Mouse (Mus musculus) lung, embryonic 16.5 days (tissue): ENCODE results near the gene 4930430F08Rik. TPM values are rescaled to one million over a fixed set of nuclear protein-coding genes. Genes with fewer than 3 reads are reported as not detected.

Experiments used
- ATAC-seq: fragments of 200-750 bp; cut with Nextera tagmentation; 2 replicates; pipeline ENCODE4 v1.8.0; 2017; ENCODE audit warnings: low read depth, mild to moderate bottlenecking, moderate library complexity
- H3K27ac ChIP-seq: fragments of 300-500 bp; sonication (generic); 2 replicates; pipeline ENCODE4 v1.5.1; 2014; ENCODE audit warnings: mild to moderate bottlenecking, control low read depth, low read length
- H3K27me3 ChIP-seq: fragments of 300-500 bp; sonication (generic); 2 replicates; pipeline ENCODE4 v1.6.1; 2014; ENCODE audit warnings: low read depth, low read length, mixed read lengths; ENCODE audit not compliant: control insufficient read depth, insufficient read depth
- H3K36me3 ChIP-seq: fragments of 300-500 bp; sonication (generic); 2 replicates; pipeline ENCODE4 v1.6.1; 2014; ENCODE audit warnings: low read length; ENCODE audit not compliant: control insufficient read depth, insufficient read depth
- H3K4me1 ChIP-seq: fragments of 300-500 bp; sonication (generic); replicated peaks from 2 replicates; pipeline ENCODE4 v1.6.1; 2014; ENCODE audit warnings: low read length, mixed read lengths; ENCODE audit not compliant: control insufficient read depth, insufficient read depth
- H3K4me2 ChIP-seq: fragments of 300-500 bp; sonication (generic); 2 replicates; pipeline ENCODE4 v1.6.1; 2014; ENCODE audit warnings: low read depth, low read length, control low read depth
- H3K4me3 ChIP-seq: fragments of 300-500 bp; sonication (generic); 2 replicates; pipeline ENCODE4 v1.5.1; 2014; ENCODE audit warnings: mild to moderate bottlenecking, low read length, control low read depth
- H3K9ac ChIP-seq: fragments of 300-500 bp; sonication (generic); 2 replicates; pipeline ENCODE4 v1.6.1; 2014; ENCODE audit warnings: low read length, control low read depth
- H3K9me3 ChIP-seq: fragments of 300-500 bp; sonication (generic); 2 replicates; pipeline ENCODE4 v1.6.1; 2016; ENCODE audit warnings: low read length; ENCODE audit not compliant: control insufficient read depth
- WGBS: fragments of 180-500 bp; shearing (Covaris S2); extraction: QIAGEN DNeasy Blood & Tissue Kit; methylation state at CpG from one replicate; pipeline ENCODE4 v1.1.7; 2014; 5-methylcytosine and 5-hydroxymethylcytosine counted together
- polyA plus RNA-seq: library from polyadenylated mRNA; unstranded; fragments of >200 nt; fragmentation: Nextera tagmentation; extraction: Ambion mirVana; gene quantifications from 2 replicates; pipeline ENCODE4 v1.2.1, GENCODE M21; 2015

The 4930430F08Rik gene
- polyA plus RNA-seq, 1 experiment from 2014 or later, result 8.8 TPM

GRCm38 (mm10) chr10:100524499-100525390 is 65.5 kb downstream of the 4930430F08Rik start:
- H3K4me3 ChIP-seq, result no peak overlapping the region
- H3K4me2 ChIP-seq, result no peak overlapping the region
- H3K4me1 ChIP-seq, result no peaks in the 10 kb centered on the region
- peaks cover 2% of the 10 kb centered on the region; the same call in 1 of the 2 replicates for H3K36me3 ChIP-seq
- 89% methylated on average over 9 of the region's 9 CpGs for WGBS
- H3K27me3 ChIP-seq, result no peaks in the 10 kb centered on the region
- no peaks in the 10 kb centered on the region for H3K9me3 ChIP-seq
- H3K27ac ChIP-seq, result no peak overlapping the region
- no peak overlapping the region for H3K9ac ChIP-seq
- ATAC-seq, result no peak

DNA sequence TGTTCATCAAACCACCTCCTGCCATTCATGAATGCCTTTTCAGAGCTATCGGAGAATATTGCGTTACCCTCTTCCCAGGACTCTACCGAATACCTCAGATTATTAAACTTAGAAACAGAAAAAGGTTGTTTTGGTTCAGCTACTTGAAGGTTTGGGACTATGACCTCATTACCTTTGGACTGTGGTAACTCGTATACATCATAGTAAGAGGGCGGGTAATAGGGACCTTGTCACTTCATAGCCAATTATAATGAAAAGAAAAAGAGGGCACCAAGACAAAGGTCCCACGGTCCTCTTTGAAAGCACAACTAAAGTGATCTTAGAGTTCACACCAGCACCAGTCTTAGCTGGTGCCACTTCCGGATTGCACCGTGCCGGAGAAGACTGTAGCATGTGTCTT is 67.9 kb downstream of the 4930430F08Rik start:
- H3K36me3 ChIP-seq, result peaks cover 4% of the 10 kb centered on the region; the same call in 1 of the 2 replicates
- 92% methylated on average over 9 of the region's 9 CpGs for WGBS
- H3K27ac ChIP-seq, result no peak overlapping the region
- no peak overlapping the region for H3K4me2 ChIP-seq
- H3K9me3 ChIP-seq, result no peaks in the 10 kb centered on the region
- no peaks in the 10 kb centered on the region for H3K4me1 ChIP-seq
- no peak overlapping the region for H3K4me3 ChIP-seq
- no peaks in the 10 kb centered on the region for H3K27me3 ChIP-seq
- H3K9ac ChIP-seq, result no peak overlapping the region
- no peak for ATAC-seq

Other genes starting within 250 kb of the 4930430F08Rik start
- not detected in 2 replicates for gene Gm4302, start 249.6 kb downstream of the 4930430F08Rik start, polyA plus RNA-seq
- not detected in 2 replicates for gene Gm4303, start 244.5 kb downstream of the 4930430F08Rik start, polyA plus RNA-seq
- not detected in 2 replicates for gene Gm4305, start 239.3 kb downstream of the 4930430F08Rik start, polyA plus RNA-seq
- gene Gm4307, start 229.1 kb downstream of the 4930430F08Rik start, polyA plus RNA-seq, result not detected in 2 replicates
- gene Gm4312, start 207.9 kb downstream of the 4930430F08Rik start, polyA plus RNA-seq, result not detected in 2 replicates
- gene Tmtc3, start 103.1 kb downstream of the 4930430F08Rik start, polyA plus RNA-seq, result 25.1 and 28.1 TPM in 2 replicates
- 5.4 and 6.2 TPM in 2 replicates for gene Cep290, start 102.9 kb downstream of the 4930430F08Rik start, polyA plus RNA-seq
- gene 1700017N19Rik, start 61 bp upstream of the 4930430F08Rik start, polyA plus RNA-seq, result not detected in 2 replicates